Mouse (Mus musculus) stomach, embryonic 14.5 days (tissue): Measurements from ENCODE around the gene Mrgprx1. TPM values are rescaled to one million over a fixed set of nuclear protein-coding genes. Genes with fewer than 3 reads are reported as not detected.

ENCODE experiments used
- ATAC-seq: fragments of 200-750 bp; cut with Nextera tagmentation; 2 replicates; pipeline ENCODE4 v1.8.0; 2017; ENCODE audit warnings: low read depth, moderate TSS enrichment; ENCODE audit not compliant: insufficient number of reproducible peaks, insufficient read depth, low FRiP score
- H3K27ac ChIP-seq: fragments of 300-500 bp; sonication (generic); 2 replicates; pipeline ENCODE4 v1.5.1; 2014; ENCODE audit warnings: mild to moderate bottlenecking, low read length, moderate library complexity, mixed read lengths
- H3K27me3 ChIP-seq: fragments of 300-500 bp; sonication (generic); 2 replicates; pipeline ENCODE4 v1.6.1; 2014; ENCODE audit warnings: low read length, control low read depth, mixed read lengths; ENCODE audit not compliant: control insufficient read depth, insufficient read depth
- H3K36me3 ChIP-seq: fragments of 300-500 bp; sonication (generic); 2 replicates; pipeline ENCODE4 v1.6.1; 2014; ENCODE audit warnings: mild to moderate bottlenecking, control low read depth, low read length, moderate library complexity, mixed read lengths; ENCODE audit not compliant: control insufficient read depth, insufficient read depth
- H3K4me1 ChIP-seq: fragments of 300-500 bp; sonication (generic); 2 replicates; pipeline ENCODE4 v1.6.1; 2014; ENCODE audit warnings: low read length, control low read depth, mixed read lengths; ENCODE audit not compliant: control insufficient read depth, insufficient read depth
- H3K4me2 ChIP-seq: fragments of 300-500 bp; sonication (generic); replicated peaks from 2 replicates; pipeline ENCODE4 v1.6.1; 2014; ENCODE audit warnings: low read depth, low read length, control low read depth
- H3K4me3 ChIP-seq: fragments of 300-500 bp; sonication (generic); 2 replicates; pipeline ENCODE4 v1.5.1; 2014; ENCODE audit warnings: low read depth, low read length, control low read depth
- H3K9ac ChIP-seq: fragments of 300-500 bp; sonication (generic); replicated peaks from 2 replicates; pipeline ENCODE4 v1.6.1; 2014; ENCODE audit warnings: low read depth, mild to moderate bottlenecking, control low read depth, low read length, moderate library complexity, mixed read lengths
- H3K9me3 ChIP-seq: fragments of 300-500 bp; sonication (generic); 2 replicates; pipeline ENCODE4 v1.6.1; 2016; ENCODE audit warnings: low read depth, low read length, control low read depth; ENCODE audit not compliant: control insufficient read depth
- WGBS: fragments of 180-500 bp; shearing (Covaris S2); extraction: QIAGEN DNeasy Blood & Tissue Kit; methylation state at CpG from one replicate; pipeline ENCODE4 v1.1.7; 2014; 5-methylcytosine and 5-hydroxymethylcytosine counted together
- polyA plus RNA-seq: library from polyadenylated mRNA; unstranded; fragments of >200 nt; fragmentation: Nextera tagmentation; extraction: Ambion mirVana; gene quantifications from 2 replicates; pipeline ENCODE4 v1.2.1, GENCODE M21; 2014

Mrgprx1 gene
- not detected in 2 replicates for polyA plus RNA-seq

DNA sequence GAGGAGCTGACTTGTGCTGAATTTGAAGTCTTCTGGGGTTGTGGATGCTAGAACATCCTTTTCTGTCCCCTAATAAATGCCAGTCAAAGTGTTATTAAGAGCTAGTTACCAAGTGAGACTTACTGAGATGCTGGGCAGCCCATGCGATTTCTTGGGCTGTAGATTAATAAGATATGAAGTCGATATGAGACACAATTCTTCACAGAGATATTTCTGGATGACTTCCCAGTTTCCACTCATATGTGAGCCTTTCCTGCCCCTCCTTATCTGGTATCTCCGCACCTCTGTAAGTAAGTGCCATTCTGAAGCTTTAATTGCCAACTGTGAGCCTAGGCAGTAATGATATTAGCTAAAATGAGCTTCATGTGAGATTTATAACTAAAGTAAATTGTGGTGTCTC is at the start of gene Mrgprx1:
Gene Mrgprx1 (minus strand): TSS at position 101 of the 400 bp plus-strand sequence.
- H3K4me1 ChIP-seq = no peaks in the 10 kb centered on the region
- WGBS = 71% methylated on average over 3 of the region's 3 CpGs
- ATAC-seq = no peak
- H3K27ac ChIP-seq = no peak within 1 kb of the TSS
- H3K9ac ChIP-seq = no peak within 1 kb of the TSS
- H3K4me3 ChIP-seq = no peak within 1 kb of the TSS
- H3K9me3 ChIP-seq = no peaks in the 10 kb centered on the region
- no peaks in the 10 kb centered on the region for H3K36me3 ChIP-seq
- H3K27me3 ChIP-seq = no peaks in the 10 kb centered on the region
- H3K4me2 ChIP-seq = no peak within 1 kb of the TSS

DNA sequence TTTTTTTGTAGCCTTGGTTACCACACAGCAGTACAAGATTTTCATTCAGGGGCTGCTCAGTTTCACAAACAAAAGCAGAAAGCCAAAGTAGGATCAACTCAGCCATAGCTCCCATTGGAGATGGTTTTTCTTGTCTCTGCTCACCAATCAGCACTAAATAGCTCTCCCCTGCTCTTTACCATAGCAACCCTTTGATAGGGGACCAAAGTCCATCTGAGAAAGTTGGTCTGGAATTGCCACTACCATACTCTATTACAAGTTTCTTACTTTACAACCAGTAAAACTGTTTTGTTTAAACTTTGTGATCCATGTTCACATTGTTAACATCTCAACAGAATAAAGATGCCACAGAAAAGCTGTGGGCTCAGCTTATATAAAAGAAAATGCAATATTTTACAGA is 48.1 kb upstream of the Mrgprx1 start:
- Histone ChIP-seq H3K27ac (no peak overlapping the region), H3K9me3 (no peaks in the 10 kb centered on the region), H3K9ac (no peak overlapping the region), H3K4me3 (no peak overlapping the region), H3K27me3 (no peaks in the 10 kb centered on the region), H3K4me2 (no peak overlapping the region), H3K36me3 (no peaks in the 10 kb centered on the region), H3K4me1 (no peaks in the 10 kb centered on the region)
- ATAC-seq = no peak

DNA sequence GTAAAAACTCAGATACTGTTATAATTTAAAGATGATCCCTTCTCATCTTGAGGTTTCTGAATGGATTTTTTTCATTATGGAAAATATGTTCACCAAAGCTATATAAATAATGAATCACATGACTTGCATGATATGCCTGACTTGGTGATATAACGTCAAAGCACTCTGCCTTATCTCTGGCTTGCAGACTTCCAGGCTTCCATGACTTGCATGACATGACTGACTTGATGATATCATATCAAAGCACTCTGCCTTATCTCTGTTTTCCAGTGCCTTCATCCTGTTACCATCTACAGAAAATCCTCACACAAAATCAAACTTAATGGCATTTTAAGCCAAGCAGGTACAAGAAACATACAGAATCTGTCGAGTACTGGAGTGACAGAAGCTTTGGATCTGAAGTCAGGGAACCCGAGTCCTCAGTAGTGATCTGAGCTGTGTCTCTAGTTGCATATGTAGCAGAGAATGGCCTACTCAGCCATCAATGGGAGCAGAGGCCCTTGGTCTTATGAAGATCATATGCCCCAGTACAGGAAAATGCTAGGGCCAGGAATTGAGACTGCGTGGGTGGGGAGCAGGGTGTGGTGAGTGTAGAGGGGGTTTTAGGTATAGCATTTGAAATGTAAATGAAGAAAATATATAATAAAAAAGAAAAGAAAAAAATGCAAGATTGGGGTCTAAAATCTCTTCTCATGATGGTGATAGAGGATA is 19.2 kb upstream of the Mrgprx1 start:
- no peak overlapping the region for H3K27ac ChIP-seq
- no peak overlapping the region for H3K4me3 ChIP-seq
- H3K9me3 ChIP-seq = no peaks in the 10 kb centered on the region
- H3K4me1 ChIP-seq = no peaks in the 10 kb centered on the region
- 75% methylated on average over 4 of the region's 4 CpGs for WGBS
- no peak overlapping the region for H3K4me2 ChIP-seq
- no peak for ATAC-seq
- no peak overlapping the region for H3K9ac ChIP-seq
- no peaks in the 10 kb centered on the region for H3K27me3 ChIP-seq
- H3K36me3 ChIP-seq = no peaks in the 10 kb centered on the region

DNA sequence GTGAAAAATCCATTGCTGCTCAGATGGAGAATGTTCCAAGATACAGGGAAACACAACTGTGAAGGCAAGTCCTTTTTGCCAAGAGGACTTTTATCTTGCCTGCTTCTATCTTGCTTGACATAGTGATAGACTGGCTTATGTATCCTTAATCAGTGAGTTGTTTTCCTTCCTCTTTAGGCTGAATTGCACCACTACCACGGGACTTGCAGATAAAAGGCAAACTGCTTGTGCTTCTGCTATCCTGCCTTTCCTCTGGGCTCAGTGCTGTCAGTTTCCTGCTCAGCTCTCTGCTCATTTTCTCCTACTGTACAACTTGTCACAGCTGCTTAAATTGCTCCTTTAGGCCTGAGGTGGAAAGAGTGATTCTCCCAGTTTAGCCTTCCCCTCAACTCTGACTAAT is 16.6 kb upstream of the Mrgprx1 start:
- Histone ChIP-seq H3K4me3 (no peak overlapping the region), H3K27ac (no peak overlapping the region), H3K9me3 (no peaks in the 10 kb centered on the region), H3K4me2 (no peak overlapping the region), H3K36me3 (no peaks in the 10 kb centered on the region), H3K9ac (no peak overlapping the region), H3K4me1 (no peaks in the 10 kb centered on the region), H3K27me3 (no peaks in the 10 kb centered on the region)
- WGBS = 32% methylated on average over 1 of the region's 1 CpGs
- no peak for ATAC-seq

DNA sequence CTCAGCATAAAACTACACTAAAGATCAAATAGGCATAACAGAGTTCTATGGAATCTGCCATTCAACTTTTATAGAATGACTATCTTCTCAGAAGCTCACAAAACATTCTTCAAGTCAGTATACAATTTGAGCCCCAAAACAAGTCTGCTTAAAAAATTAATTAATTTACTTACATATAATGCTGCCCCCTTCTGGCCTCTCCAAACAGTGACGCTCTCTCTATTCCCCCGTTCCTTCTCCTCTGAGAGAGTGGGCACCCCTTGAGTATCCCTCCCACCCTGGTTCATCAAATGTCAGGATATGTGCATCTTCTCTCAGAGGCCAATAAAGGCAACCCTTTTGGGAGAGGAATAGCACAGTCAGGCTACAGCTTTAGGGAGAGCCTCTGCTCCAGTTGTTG is 9.5 kb downstream of the Mrgprx1 start:
- no peaks in the 10 kb centered on the region for H3K4me1 ChIP-seq
- no peak overlapping the region for H3K9ac ChIP-seq
- H3K27me3 ChIP-seq = no peaks in the 10 kb centered on the region
- H3K4me3 ChIP-seq = no peak overlapping the region
- no peaks in the 10 kb centered on the region for H3K9me3 ChIP-seq
- H3K27ac ChIP-seq = no peak overlapping the region
- WGBS = 54% methylated on average over 2 of the region's 2 CpGs
- no peak overlapping the region for H3K4me2 ChIP-seq
- ATAC-seq = no peak
- H3K36me3 ChIP-seq = no peaks in the 10 kb centered on the region

DNA sequence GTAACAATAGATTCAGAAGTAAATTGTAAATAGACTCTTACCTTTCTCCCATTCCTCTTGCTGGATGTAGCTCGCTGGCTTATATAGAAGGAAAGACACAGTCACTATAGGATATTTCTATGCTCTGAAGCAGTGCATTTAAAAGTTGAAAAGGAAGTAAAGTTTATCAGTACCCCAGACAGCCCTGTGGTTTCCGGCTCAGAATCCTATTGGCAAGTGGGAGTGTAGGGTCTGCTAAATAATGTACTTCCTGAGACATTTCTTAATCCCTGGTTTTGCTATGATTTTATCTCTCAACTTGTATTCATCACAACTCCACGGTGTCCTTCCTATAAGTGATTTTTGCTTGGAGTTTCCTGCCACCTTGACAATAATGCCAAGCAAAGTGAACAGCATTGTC is 31.7 kb downstream of the Mrgprx1 start:
- Histone ChIP-seq H3K4me2 (no peak overlapping the region), H3K9ac (no peak overlapping the region), H3K9me3 (no peaks in the 10 kb centered on the region), H3K4me3 (no peak overlapping the region), H3K4me1 (no peaks in the 10 kb centered on the region), H3K27ac (no peak overlapping the region), H3K36me3 (no peaks in the 10 kb centered on the region), H3K27me3 (no peaks in the 10 kb centered on the region)
- WGBS = 78% methylated on average over 3 of the region's 3 CpGs
- ATAC-seq = no peak

DNA sequence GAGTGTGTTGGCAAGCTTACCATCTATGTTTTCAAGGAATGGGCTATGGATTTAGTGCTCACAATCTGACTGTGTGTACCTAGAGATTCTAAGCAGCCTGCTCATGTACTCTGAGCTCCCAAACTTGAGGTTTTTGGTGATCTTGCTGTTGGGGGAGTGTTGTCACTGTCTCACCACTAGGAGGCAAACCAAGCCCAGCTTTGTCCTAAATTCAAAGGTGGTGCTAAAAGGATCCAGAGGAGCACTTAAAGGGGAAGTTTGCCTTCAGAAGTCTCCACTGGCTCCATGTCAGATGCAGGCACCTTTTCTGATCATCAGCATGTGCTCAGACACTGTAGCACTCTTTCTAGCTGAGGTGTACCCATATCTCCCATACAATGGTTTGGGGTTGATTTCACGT is 40.6 kb downstream of the Mrgprx1 start:
- Histone ChIP-seq H3K9ac (no peak overlapping the region), H3K27ac (no peak overlapping the region), H3K27me3 (no peaks in the 10 kb centered on the region), H3K9me3 (no peaks in the 10 kb centered on the region), H3K36me3 (no peaks in the 10 kb centered on the region), H3K4me2 (no peak overlapping the region), H3K4me3 (no peak overlapping the region), H3K4me1 (no peaks in the 10 kb centered on the region)
- 55% methylated on average over 1 of the region's 1 CpGs for WGBS
- no peak for ATAC-seq

DNA sequence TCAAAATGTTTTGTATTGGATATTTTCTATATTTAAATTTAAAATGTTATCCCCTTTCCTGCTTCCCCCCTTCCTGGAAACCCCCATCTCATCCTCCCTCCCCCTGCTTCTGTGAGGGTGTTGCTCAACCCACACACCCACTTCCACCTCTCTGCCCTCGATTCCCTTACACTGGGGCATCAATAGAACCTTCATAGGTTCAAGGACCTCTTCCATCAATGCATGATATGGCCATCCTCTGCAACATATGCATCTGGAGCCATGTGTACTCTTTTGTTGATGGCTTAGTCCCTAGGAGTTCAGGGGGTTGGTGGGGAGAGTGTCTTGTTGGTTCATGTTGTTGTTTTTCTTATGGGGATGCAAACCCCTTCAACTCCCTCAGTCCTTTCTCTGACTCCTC is 45.4 kb downstream of the Mrgprx1 start, which contains the start of gene Mrgpra4:
Gene Mrgpra4 (minus strand): TSS at position 101 of the 400 bp plus-strand sequence.
- Histone ChIP-seq H3K27me3 (no peaks in the 10 kb centered on the region), H3K9ac (no peak within 1 kb of the TSS), H3K4me2 (no peak within 1 kb of the TSS), H3K36me3 (no peaks in the 10 kb centered on the region), H3K4me1 (no peaks in the 10 kb centered on the region), H3K4me3 (no peak within 1 kb of the TSS), H3K27ac (no peak within 1 kb of the TSS), H3K9me3 (no peaks in the 10 kb centered on the region)
- no peak for ATAC-seq
- 67% methylated on average over 1 of the region's 1 CpGs for WGBS
